Mouse (Mus musculus) liver, embryonic 14.5 days (tissue): ENCODE results near the gene Ppm1m.

Source experiments
- CTCF ChIP-seq: IDR thresholded peaks from 2 replicates; pipeline ENCODE4 v1.5.1; 2016; ENCODE audit warnings: antibody characterized with exemption, low read depth, control low read depth
- EP300 ChIP-seq: IDR thresholded peaks from 2 replicates; pipeline ENCODE4 v1.6.1; 2016; ENCODE audit warnings: antibody characterized with exemption, low read depth

DNA sequence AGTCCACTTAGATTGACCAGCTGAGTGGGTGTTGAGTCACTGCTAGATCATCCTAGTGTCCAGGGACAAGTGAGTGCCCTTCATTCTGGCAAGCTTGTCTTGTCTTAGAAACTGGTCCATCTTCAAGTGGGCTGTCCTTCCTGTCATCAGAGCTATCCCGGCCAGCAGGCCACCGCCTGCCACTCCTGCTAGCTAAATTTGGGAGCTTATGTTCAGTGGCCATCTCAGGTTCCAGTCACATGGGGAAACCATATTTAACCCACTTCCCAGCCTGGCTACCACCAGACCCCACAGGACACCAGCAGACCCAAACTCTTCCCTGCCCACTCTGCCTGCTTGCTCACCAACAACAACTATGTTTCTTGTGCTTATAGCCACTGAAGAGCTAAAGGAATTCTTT, 7.0 kb upstream of the Ppm1m start:
- TF ChIP-seq CTCF (no peak), EP300 (no peak)
